Mouse (Mus musculus): ENCODE results near the gene Chst3. TPM values are rescaled to one million over a fixed set of nuclear protein-coding genes. Genes with fewer than 3 reads are reported as not detected.

Gene Chst3
- polyA plus RNA-seq, 1 experiment from 2014 or later = 3.7 TPM

DNA sequence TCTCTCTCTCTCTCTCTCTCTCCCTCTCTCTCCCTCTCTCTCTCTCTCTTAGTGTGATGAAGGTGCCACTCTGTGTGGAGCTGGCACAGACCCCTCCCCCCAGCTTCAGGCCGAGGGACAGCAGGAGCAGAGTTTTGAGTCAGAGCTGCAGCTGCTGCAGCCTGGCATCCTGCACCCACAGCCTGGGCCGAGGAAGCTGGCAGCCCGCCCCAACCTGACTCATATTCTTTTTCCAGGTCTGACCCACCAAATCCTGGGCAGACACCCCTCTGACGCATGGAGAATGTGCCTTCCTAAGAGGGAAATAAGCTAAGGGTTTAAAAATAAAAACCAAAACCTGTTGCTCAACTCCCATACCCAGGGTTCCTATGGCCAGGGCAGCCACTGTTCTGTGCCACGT, 9.8 kb downstream of the Chst3 start:
- Histone ChIP-seq H3K9ac (no peak overlapping the region), H3K4me3 (no peak overlapping the region), H3K4me2 (replicated peaks) (no peak overlapping the region), H3K4me1 (peaks cover 40% of the 10 kb centered on the region), H3K27me3 (no peaks in the 10 kb centered on the region), H3K9me3 (replicated peaks) (no peaks in the 10 kb centered on the region), H3K27ac (peak overlapping the region; percentile 4; the same call in 1 of the 2 replicates), H3K36me3 (no peaks in the 10 kb centered on the region)
- 59% methylated on average over 5 of the region's 5 CpGs for WGBS
- ATAC-seq (ENCODE audit: low FRiP score) = no peak

DNA sequence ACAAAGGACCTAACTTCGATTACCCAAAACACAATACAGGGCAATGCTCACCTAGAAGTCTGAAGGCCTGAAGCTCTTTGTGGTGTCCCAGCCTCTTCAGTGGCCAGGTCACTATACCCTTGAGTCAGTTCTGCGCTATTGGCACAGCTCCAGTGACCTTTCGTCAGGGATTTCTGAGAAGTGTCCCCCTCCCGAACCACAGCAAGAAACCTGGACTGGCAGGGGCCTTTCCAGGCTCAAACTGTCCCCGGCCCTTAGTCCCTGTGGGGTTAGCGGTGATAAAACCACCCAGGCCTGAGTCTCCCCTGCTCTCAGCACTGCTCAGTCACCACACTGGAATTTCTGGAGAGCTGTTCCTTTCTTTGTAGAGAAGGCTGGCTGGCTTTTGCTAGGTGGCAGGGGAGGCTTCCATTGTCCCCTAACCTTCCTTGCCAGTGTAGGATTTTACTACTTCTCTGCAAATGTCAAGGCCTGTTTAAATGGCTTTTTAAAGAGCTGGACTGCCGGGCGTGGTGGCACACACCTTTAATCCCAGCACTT, 11.8 kb downstream of the Chst3 start:
- Histone ChIP-seq H3K27ac (no peak overlapping the region), H3K4me1 (peaks cover 43% of the 10 kb centered on the region), H3K4me3 (no peak overlapping the region), H3K4me2 (replicated peaks) (no peak overlapping the region), H3K9me3 (replicated peaks) (no peaks in the 10 kb centered on the region), H3K9ac (no peak overlapping the region), H3K27me3 (no peaks in the 10 kb centered on the region), H3K36me3 (no peaks in the 10 kb centered on the region)
- no peak for ATAC-seq (ENCODE audit: low FRiP score)
- 84% methylated on average over 8 of the region's 8 CpGs for WGBS

DNA sequence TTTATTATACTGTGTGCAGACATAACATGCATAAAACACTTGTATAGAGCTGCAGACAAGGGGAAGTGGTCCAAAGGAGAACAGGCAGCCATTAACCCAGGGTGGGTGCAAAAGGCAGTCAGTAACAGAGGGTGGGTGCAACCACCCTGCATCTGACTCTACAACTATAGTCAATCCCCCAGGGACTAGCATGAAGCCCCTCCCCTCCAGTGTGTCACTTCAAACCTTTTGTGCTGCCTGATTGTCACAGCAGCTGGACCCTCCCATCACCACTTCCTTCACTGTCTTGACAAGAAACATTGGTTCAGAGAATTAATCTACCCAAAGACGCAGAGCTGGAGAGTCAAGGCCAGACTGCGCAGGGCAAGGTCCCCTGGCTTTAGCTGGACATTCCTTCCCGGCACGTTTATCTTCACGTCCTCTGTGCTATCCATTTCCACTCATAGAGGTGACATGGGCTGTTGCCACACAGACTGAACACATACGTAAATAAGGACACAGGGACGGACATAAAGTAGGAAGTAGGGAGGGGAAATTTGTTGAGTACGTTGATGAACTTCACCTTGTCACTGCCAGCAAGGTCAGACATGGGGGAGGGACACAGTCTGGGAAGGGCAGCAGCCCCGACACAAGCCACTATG, 13.3 kb downstream of the Chst3 start:
- no peaks in the 10 kb centered on the region for H3K27me3 ChIP-seq
- whole genome bisulfite sequencing = 81% methylated on average over 9 of the region's 9 CpGs
- no peak overlapping the region for H3K27ac ChIP-seq
- H3K4me3 ChIP-seq = no peak overlapping the region
- H3K4me1 ChIP-seq = peaks cover 41% of the 10 kb centered on the region
- H3K36me3 ChIP-seq = no peaks in the 10 kb centered on the region
- no peak for ATAC-seq (ENCODE audit: low FRiP score)
- no peak overlapping the region for H3K4me2 ChIP-seq (replicated peaks)
- H3K9ac ChIP-seq = no peak overlapping the region
- no peaks in the 10 kb centered on the region for H3K9me3 ChIP-seq (replicated peaks)

DNA sequence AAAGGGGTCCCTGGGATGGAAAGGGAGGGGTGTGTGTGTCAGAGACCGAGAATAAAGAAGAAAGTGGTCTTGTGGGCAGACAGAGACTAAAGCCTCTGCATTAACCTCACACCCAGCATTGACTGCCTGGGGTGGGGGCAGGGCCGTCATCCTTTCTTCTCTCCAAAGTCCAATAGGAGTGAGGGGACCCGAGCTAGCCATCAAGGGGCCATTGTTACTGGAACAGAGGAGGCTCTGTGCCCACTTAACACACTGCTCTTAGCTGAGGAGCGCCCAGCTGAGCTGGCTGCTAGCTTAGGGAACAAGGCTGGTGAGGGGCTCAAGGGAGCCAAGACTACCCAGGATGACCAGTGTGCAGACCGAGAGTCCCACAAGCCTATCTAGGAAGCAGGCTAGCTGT, 16.3 kb downstream of the Chst3 start:
- Histone ChIP-seq H3K4me2 (replicated peaks) (0 out of 2 replicates have a peak overlapping the region, but pooled peaks have one; percentile 6), H3K4me1 (peaks cover 25% of the 10 kb centered on the region), H3K36me3 (no peaks in the 10 kb centered on the region), H3K27ac (peak overlapping the region; percentile 88), H3K9ac (no peak overlapping the region), H3K4me3 (no peak overlapping the region), H3K9me3 (replicated peaks) (no peaks in the 10 kb centered on the region), H3K27me3 (no peaks in the 10 kb centered on the region)
- WGBS = 15% methylated on average over 5 of the region's 5 CpGs
- peak; percentile 90 for ATAC-seq (ENCODE audit: low FRiP score)

DNA sequence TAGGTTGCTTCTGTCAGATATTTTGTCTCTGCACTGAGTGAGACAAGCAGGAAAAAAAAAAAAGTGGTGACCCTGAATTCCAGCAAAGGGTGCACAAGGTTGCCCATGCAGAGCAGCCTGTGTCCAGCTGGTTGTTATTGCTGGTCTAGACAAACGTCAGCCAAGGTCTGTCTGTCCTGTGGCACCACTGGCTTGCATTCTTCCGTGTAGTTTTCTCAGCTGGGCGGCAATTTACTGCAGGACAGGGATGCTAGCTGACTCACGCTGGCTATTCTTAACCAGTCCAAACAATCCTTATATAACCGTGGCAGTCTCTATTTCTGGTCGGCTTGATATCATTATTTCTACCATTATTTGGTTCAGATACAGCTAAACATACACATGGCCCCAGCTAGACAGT, 18.1 kb downstream of the Chst3 start:
- Histone ChIP-seq H3K27ac (no peak overlapping the region), H3K4me1 (peaks cover 27% of the 10 kb centered on the region), H3K4me3 (no peak overlapping the region), H3K4me2 (replicated peaks) (no peak overlapping the region), H3K27me3 (no peaks in the 10 kb centered on the region), H3K36me3 (no peaks in the 10 kb centered on the region), H3K9me3 (replicated peaks) (no peaks in the 10 kb centered on the region), H3K9ac (no peak overlapping the region)
- ATAC-seq (ENCODE audit: low FRiP score) = no peak
- WGBS = 70% methylated on average over 6 of the region's 6 CpGs

DNA sequence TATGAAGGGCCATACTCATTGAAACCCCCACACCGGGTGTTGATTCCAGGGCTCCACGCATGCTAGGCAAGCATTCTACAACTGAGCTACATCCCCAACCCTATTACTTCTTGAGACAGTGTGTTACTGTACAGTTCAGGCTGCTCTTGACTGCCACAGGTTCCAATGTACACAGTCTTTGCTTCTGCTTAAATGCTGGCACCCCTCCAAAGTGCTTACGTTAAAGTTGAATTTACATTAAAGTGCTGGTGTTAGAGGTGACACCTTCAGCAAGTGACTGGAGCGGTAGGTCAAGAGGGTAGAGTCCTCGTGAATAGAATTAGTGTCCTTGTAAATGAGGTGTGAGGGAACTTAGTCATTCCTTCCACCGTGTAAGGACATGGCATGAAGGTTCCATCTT, 19.7 kb downstream of the Chst3 start:
- no peak overlapping the region for H3K9ac ChIP-seq
- no peaks in the 10 kb centered on the region for H3K9me3 ChIP-seq (replicated peaks)
- ATAC-seq (ENCODE audit: low FRiP score) = no peak
- no peaks in the 10 kb centered on the region for H3K27me3 ChIP-seq
- no peak overlapping the region for H3K27ac ChIP-seq
- H3K36me3 ChIP-seq = no peaks in the 10 kb centered on the region
- no peak overlapping the region for H3K4me2 ChIP-seq (replicated peaks)
- peaks cover 40% of the 10 kb centered on the region for H3K4me1 ChIP-seq
- 87% methylated on average over 6 of the region's 6 CpGs for WGBS
- H3K4me3 ChIP-seq = no peak overlapping the region

DNA sequence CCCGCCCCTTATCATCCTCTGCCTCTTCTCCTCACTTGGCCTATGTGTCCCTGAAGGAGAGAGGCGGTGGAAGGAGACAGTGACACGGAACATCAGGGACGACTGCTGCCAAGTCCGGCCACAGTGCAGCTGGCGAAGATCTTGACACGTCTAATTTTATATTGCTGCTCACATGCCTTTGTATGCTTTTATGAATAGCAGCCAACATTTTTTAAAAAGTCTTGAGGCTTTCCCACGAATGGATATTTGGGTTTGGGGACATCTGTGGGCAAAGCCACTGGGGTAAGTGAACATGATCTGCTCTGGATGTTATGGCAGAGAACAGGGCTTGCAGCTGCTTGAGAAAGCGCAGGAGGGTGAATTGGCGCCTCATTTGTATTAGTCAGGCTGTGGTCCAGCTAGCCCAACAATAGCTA, 21.6 kb downstream of the Chst3 start:
- Histone ChIP-seq H3K27me3 (no peaks in the 10 kb centered on the region), H3K9ac (no peak overlapping the region), H3K4me3 (no peak overlapping the region), H3K9me3 (replicated peaks) (no peaks in the 10 kb centered on the region), H3K4me2 (replicated peaks) (no peak overlapping the region), H3K27ac (no peak overlapping the region), H3K36me3 (no peaks in the 10 kb centered on the region), H3K4me1 (peaks cover 40% of the 10 kb centered on the region)
- no peak for ATAC-seq (ENCODE audit: low FRiP score)
- 85% methylated on average over 10 of the region's 10 CpGs for WGBS

DNA sequence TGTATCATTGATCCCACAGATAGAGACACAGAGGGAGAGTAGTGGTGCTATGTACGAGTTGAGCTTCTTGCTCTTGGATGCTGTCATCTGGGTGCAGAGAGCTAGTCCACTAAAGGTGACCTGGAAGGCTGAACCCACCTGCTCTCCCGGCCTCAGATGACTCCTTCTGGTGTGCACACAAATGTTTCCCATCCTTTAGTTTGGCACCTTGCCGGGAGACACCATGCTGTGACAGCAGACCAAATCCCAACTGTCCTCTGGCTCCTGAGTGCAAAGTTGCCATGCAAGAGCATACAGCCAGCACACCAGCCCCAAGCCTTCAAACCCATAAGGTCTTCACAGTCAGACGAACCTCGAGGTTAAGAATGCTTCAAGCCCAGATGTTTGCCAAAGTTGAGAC, 22.1 kb downstream of the Chst3 start:
- Histone ChIP-seq H3K4me3 (no peak overlapping the region), H3K4me2 (replicated peaks) (no peak overlapping the region), H3K9me3 (replicated peaks) (no peaks in the 10 kb centered on the region), H3K27ac (no peak overlapping the region), H3K27me3 (no peaks in the 10 kb centered on the region), H3K36me3 (no peaks in the 10 kb centered on the region), H3K4me1 (peaks cover 39% of the 10 kb centered on the region), H3K9ac (no peak overlapping the region)
- WGBS = 68% methylated on average over 5 of the region's 5 CpGs
- ATAC-seq (ENCODE audit: low FRiP score) = no peak

DNA sequence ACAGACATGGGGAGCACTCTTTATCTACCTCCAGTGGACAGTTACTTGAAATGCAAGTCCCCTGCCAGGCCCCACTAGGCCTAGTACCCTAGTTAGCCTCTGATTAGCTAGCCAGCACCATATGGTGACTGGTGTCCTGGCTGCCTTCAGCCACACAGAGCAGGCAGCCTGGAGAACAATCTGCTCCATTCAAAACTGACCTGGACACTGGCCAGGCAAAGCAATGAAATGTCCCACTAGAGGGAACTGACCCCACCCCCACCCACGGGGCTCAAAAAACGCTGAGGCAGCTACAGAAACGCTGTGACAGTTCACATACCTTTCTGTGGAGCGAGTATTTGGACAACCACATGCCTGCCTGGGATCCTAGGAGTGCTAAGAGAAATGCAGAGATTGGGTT, 24.0 kb downstream of the Chst3 start:
- Histone ChIP-seq H3K9ac (no peak overlapping the region), H3K4me2 (replicated peaks) (no peak overlapping the region), H3K27ac (peak overlapping the region; percentile 88), H3K4me1 (peaks cover 42% of the 10 kb centered on the region), H3K27me3 (peaks cover 7% of the 10 kb centered on the region), H3K36me3 (no peaks in the 10 kb centered on the region), H3K9me3 (replicated peaks) (no peaks in the 10 kb centered on the region), H3K4me3 (no peak overlapping the region)
- WGBS = 30% methylated on average over 4 of the region's 4 CpGs
- peak; percentile 25; the same call in 1 of the 2 replicates for ATAC-seq (ENCODE audit: low FRiP score)

DNA sequence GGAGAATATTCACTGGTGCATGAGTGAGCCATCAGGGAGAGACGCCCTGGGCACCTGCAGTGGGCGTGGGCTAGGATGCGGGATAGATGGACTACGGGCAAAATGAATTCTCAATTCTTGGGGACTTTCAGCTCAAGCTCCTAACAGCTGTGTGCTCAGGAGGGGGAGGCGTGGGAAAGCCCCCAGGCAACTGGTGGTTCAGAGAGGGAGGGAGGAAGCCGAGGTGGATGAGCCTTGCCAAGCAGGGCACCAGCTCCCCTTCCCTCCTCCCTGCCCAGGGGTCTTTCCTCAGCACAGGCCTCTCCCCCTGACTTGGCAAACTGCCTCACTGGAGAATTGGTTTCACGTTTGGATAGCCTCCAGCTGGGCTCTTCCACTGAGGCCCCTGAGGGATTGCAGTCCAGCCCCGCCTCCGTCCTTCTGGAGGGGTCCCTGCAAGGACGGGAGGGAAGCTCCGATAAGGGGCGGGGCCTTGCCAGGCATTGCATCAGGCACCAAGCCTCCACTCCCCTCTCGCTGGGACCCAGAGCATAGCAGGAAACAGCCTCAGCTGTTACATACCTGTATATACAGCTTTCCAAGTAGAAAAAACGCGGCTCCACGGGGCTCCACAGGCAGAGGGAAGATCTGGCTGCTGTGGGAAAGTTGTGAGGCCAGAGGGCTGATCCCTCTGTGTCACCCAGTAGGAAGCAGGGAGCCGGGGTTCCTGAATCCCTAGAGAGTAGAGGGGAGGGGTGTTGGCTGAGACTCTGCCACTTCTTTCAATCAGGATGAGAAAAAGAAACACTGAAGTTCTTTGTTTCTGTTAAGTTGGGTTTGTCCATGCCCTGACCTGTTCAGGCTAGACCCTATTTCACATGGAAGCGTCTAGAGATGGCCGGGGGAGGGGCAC, 25.3 kb downstream of the Chst3 start:
- no peaks in the 10 kb centered on the region for H3K9me3 ChIP-seq (replicated peaks)
- H3K4me2 ChIP-seq (replicated peaks) = peak overlapping the region; percentile 41
- peaks cover 45% of the 10 kb centered on the region for H3K4me1 ChIP-seq
- WGBS = 5% methylated on average over 18 of the region's 19 CpGs
- H3K27ac ChIP-seq = peak overlapping the region; percentile 88
- H3K9ac ChIP-seq = no peak overlapping the region
- no peaks in the 10 kb centered on the region for H3K36me3 ChIP-seq
- H3K27me3 ChIP-seq = peaks cover 7% of the 10 kb centered on the region
- H3K4me3 ChIP-seq = no peak overlapping the region
- ATAC-seq (ENCODE audit: low FRiP score) = peak; percentile 92

DNA sequence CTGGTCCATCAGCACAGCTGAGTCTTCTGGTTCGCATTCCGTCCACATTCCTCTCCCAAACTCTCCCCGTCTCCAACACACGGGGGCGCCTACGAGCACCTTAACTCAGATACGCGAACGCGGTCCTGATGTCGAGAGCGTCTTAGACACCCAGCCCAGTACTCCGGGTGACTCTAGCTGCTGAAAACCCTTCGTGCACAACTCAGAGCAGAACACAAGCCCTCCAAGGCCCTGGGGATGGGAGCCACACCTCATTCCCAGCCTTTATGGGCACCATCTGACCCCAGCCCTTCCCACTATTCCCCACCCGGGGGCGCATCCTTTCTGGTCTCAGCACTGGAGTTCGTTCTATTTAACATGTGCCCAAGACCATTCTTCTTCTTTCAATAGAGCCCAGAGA, 27.3 kb downstream of the Chst3 start:
- WGBS = 2% methylated on average over 17 of the region's 17 CpGs
- no peak overlapping the region; the same call in 1 of the 2 replicates for H3K27ac ChIP-seq
- peaks cover 40% of the 10 kb centered on the region for H3K4me1 ChIP-seq
- H3K36me3 ChIP-seq = no peaks in the 10 kb centered on the region
- peak overlapping the region; percentile 46; the same call in 1 of the 2 replicates for H3K9ac ChIP-seq
- peak overlapping the region; percentile 23 for H3K4me3 ChIP-seq
- peak; percentile 21 for ATAC-seq (ENCODE audit: low FRiP score)
- no peaks in the 10 kb centered on the region for H3K9me3 ChIP-seq (replicated peaks)
- H3K27me3 ChIP-seq = peaks cover 7% of the 10 kb centered on the region
- H3K4me2 ChIP-seq (replicated peaks) = peak overlapping the region; percentile 58

DNA sequence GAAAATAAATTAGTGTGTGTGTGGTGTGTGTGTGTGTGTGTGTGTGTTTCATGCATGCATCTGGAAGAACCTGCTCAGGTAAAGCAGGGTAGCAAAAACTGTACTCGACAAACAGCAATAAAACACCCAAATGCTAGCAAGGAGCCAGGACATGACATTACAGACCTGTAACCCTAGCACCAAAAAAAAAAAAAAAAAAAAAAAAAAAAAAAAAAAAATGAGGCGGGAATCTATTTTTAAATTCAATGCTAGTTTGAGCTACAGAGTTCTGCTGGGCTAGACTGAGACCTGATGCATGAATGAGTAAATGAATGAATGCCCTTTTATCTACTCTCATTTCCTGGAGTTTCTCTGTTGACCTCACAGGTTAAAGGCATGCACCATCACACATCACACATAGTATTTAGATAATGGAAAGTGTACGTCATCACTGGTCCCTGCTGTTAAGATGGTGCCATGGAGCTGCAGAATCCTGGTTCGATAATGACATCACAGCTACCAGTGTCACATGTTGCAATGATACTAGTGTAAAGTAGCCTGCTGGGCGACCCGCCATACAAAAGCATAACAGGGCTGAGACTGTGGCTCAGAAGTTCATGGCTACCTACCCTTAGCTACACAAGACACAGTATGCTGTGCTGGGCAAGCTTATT, 29.4 kb downstream of the Chst3 start:
- 83% methylated on average over 6 of the region's 6 CpGs for WGBS
- H3K9ac ChIP-seq = no peak overlapping the region
- H3K4me3 ChIP-seq = no peak overlapping the region

More for the DNA sequence above, 29.4 kb downstream of the Chst3 start:
- Histone ChIP-seq H3K4me2 (replicated peaks) (no peak overlapping the region), H3K27ac (no peak overlapping the region), H3K4me1 (peaks cover 30% of the 10 kb centered on the region), H3K36me3 (peaks cover 15% of the 10 kb centered on the region), H3K9me3 (replicated peaks) (no peaks in the 10 kb centered on the region), H3K27me3 (peaks cover 7% of the 10 kb centered on the region)
- no peak for ATAC-seq (ENCODE audit: low FRiP score)
